Mouse (Mus musculus) spleen, adult 2 months (tissue): ENCODE results near the gene Dffa.

ENCODE experiments used
- CTCF ChIP-seq: fragments of 200-500 bp; IDR thresholded peaks from 2 replicates; pipeline ENCODE4 v1.5.1; 2011; ENCODE audit warnings: mild to moderate bottlenecking, inconsistent platforms; ENCODE audit not compliant: insufficient read depth, insufficient read length, insufficient replicate concordance; ENCODE audit errors: extremely low read depth
- POLR2A ChIP-seq: fragments of 200-500 bp; IDR thresholded peaks from 2 replicates; pipeline ENCODE4 v1.6.1; 2011; ENCODE audit warnings: low read depth, low read length, inconsistent platforms

- no peak for TF ChIP-seq POLR2A
- TF ChIP-seq CTCF: no peak
Observed at GRCm38 (mm10) chr4:149081528-149081927, 22.4 kb upstream of the Dffa start.
